Mouse (Mus musculus): ENCODE data around the gene Ipo9. TPM values are rescaled to one million over a fixed set of nuclear protein-coding genes. Genes with fewer than 3 reads are reported as not detected.

Ipo9 gene
- total RNA-seq, 2 experiments from 2014 or later: 137 to 171 TPM

DNA sequence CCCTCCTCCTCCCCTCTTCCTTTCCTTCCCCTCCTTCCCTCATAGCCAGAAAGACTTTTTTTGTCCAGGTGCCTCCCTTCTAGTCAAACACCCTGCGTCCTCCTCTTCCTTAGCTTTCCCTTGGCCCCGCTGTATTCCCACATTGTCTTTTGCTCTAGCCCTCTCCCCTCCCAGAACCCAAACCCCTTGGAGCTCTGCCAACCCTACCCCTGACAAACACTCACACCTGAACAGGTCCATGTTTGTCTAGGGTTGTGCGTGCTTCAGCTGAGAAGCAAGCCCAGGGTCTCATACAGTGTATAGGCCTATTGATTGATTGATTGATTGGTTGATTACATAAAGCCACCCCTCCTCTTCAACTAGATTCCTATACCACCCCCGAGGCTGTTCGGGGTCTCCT is 60.9 kb downstream of the Ipo9 start:
- no peak for DNase-seq (ENCODE audit: low spot score in 2 of 2)

DNA sequence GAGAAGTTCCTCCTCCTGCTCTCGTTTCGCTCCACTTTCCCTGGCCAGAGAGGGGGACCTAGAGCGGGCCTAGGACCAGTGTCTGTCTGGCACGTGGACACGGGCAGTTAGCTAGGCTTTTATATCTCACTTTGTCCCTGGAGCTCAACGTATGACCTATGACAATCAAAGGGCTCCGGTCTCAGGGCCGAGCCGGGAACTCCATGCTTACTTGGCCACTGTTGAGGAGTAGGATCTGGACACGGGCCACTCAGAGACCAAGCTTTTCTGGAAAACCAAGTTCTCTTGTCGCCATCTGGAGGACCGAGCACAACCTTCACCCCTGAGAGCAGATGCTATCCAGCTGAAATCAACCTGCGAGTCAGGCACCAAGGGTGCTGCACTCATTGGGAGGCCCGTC is 61.3 kb downstream of the Ipo9 start:
- peak; percentile 46 to 67 for DNase-seq (ENCODE audit: low spot score in 2 of 2)

DNA sequence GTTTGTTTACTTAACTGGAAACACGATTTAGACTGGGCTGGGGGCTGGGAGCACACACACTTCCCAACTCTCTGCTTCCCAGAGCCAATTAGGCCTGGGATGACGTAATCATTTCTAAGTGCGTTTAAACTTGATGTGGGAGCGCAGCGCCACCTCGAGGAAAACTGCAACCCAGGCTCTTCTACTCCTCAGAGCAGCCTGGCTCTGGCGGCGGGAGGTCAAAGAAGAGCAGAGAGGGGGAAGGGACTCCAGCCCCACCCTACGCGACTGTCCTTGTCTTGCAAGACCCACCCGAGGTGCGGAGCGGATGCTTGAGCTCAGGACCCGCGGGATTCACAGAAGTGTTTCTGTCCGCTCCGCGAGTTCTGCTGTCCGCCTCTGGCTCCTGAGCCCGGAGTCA is 62.1 kb downstream of the Ipo9 start:
- peak; percentile 89 to 94 for DNase-seq (ENCODE audit: low spot score in 2 of 2)

DNA sequence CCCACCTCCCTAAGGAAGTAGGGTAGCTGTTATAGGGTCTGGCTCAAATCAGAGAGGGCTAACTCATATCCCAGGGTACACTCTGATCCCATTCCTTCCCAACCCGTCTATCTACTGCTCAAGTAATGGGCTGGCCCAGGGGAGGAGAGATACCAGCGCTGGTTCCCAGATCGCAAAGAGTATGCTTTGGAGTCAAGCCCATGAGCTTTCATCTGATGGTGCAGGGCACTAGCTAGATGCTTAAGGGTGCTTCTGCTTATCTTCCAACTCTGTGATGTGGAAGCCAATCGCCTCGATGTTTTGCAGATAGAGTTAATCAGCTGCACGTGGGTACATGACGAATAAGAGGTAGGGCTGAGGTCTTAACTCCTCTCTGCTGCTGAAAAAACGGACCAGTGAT is 62.7 kb downstream of the Ipo9 start:
- DNase-seq (ENCODE audit: low spot score in 2 of 2): no peak

DNA sequence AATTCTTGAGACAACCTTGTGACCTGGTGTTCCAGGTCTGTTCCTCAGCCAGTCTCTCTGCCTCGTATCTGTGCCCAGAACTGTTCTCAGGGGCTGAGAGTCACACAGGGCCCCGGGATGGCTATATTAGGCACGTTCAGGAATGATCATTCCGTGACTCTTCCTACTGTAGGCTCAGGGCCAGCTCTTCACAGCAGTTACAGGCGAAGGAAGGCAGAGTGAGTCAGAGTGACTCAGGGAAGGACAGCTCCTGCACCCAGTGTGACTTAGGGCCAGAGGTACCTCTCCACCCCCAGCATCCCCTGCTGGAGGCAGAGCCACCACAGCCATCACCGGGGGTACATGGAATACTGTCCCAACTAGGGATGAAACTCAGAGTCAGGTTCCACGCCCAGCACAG is 63.3 kb downstream of the Ipo9 start:
- DNase-seq (ENCODE audit: low spot score in 2 of 2): no peak

DNA sequence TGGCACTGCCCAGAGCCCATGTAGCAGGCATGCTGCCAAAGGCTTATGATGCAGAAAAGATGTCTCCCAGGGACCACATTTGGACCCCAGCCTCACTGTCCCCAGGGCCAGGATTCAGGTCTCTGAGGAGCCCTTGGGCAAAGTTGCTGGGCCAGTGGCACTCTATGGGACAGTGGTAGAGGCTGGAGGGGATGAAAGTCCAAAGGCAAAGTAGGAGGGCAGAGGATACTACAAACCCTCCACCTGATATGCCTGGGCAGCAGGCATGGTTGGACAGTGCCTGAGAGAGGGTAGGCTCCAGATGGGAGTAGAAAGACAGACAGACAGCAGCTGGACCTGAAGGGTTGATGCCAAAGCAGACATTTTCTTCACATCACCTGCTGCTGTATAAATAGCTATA is 63.9 kb downstream of the Ipo9 start:
- DNase-seq (ENCODE audit: low spot score in 2 of 2): no peak

DNA sequence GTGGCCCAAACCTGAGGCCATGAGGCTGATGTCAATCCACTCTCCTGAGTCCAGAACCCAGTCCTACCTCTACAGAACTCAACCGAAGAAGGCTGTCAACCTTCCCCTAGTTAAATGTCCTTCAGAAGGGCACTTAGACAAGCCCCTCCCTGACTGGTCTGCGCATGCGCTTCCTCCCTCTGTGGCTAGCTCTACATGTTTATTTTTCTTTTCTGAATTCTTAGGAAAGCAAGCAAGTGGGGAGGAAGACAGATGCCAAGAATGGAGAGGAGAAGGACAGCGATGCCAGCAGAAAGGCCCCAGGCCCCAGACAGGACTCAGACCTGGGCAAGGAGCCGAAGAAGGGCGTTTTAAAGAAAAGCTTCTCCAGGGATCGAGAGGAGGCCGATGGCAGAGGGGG is 66.9 kb downstream of the Ipo9 start:
- DNase-seq (ENCODE audit: low spot score in 2 of 2): no peak

DNA sequence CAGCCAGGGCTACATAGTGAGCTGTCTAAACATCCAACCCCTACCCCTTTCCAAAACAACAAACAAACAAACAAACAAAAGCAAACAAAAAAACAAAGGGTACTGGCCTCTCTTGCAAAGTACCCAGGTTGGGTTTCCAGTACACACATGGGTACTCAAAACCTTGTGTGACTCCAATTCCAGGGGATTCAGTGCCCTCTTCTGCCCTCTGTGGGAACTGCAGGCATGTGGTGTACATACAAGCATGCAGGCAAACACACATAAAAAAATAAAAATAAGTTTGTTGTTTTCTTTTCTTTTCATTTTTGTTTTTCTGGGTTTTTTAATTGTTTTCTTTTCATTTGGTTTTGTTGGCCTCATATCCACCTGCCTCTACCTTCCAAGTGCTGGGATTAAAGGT is 68.2 kb downstream of the Ipo9 start:
- DNase-seq (ENCODE audit: low spot score in 2 of 2): no peak

DNA sequence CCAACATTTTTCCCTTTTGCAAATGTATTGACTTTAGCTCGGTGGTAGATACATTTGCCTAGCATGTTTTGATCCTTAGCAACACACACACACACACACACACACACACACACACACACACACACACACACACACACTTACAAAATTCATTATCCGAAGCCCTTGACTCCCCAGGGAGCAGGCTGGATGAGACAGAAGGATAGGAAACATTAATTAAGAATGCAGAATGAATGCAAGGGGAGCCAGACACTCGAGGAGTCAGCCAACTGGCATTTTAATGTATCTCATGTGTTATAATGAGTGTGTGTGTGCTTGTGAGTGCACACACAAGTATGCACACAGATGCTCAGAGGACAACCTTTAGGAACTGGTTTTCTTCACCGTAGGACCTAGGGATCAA is 68.8 kb downstream of the Ipo9 start:
- no peak for DNase-seq (ENCODE audit: low spot score in 2 of 2)

DNA sequence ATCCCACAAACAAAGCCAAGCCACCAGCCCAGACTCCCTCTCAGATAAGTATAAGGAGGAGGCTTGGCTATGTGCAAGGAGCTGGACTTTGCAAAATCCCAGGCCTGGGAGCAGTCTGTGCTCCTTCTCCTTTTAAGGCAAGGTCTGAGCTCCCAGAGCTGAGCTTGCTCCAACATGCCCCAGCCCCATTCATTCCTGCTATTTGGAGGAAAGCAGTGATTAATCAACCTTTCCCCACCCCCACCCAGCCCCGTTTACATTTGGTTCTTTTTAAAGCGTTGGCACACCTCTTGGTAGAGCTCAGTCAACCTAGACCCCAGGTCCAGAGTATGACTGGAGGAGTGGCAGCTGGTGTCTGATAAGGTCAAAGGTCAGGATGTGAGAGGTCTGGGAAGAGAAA is 71.2 kb downstream of the Ipo9 start:
- no peak for DNase-seq (ENCODE audit: low spot score in 2 of 2)

DNA sequence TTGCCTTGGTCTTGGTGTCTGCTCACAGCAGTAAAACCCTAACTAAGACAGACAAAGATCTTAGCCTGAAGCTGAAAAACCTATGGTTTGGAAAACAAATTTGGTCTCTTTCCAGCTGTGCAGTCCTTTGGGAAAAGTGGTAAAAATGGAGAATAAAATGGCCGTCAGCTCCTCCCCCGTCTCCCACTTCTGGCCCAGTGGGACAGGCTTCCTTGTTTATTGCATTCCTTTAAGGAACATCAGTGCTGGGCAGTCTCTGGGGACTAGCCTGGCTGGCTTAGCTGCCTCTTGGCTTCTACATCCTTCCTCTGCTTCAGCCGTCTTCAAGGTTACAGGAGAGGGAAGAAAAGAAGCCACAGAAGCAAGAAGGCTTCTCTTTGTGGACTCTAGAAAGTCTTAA is 78.3 kb downstream of the Ipo9 start:
- no peak for DNase-seq (ENCODE audit: low spot score in 2 of 2)

DNA sequence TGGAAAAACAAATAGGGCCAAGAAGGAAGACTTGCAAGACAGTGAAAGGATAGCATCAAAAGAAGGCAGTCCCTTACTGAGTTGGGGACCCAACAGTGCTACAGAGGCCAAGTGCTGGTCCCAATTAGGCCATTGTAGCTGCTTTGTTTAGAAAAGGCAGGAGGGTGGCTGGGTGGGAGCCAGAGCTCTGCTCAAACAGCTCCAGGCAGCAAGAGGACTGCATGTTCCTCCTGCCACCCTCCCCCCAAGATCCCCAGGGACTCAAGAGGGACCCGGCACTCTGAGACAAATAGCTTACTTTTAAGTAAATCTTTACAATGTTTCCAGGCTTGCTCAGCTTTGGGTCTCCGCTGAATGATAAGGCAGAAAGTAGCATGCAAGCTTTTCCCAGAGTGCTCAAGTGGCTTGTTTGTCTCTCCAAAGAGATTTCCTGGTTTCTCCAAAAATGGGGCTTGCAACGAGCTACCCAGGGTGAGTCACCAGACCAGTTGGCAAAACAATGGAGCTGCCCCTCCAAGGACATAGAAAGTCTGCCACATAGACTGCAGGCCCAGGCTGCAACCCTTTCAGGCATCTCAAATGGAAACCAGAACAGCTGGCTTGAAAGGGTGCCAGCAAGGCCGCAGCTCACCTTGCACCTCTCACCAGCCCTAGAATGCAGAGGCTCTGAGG is 82.7 kb downstream of the Ipo9 start:
- DNase-seq (ENCODE audit: low spot score in 2 of 2): peak in 1 of 2 experiments; percentile 78

DNA sequence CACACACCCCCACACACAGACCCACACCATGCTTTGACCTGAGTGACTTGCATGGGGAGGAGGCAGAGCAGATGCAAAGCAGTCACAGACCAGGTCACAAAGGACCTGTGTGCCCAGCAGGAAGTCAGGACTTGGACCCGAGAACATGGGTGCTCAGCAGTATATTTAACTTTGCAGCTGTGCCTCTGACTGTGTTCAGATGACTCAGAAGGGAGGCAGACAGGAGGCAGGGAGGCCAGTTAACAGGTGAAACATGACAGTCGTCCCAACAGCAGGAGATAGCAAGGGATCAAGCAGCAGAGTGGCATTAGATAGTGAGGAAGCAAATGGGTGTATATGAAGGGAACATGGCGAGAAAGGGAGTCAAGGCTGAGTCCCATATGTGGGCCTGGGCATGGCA is 83.4 kb downstream of the Ipo9 start:
- no peak for DNase-seq (ENCODE audit: low spot score in 2 of 2)

DNA sequence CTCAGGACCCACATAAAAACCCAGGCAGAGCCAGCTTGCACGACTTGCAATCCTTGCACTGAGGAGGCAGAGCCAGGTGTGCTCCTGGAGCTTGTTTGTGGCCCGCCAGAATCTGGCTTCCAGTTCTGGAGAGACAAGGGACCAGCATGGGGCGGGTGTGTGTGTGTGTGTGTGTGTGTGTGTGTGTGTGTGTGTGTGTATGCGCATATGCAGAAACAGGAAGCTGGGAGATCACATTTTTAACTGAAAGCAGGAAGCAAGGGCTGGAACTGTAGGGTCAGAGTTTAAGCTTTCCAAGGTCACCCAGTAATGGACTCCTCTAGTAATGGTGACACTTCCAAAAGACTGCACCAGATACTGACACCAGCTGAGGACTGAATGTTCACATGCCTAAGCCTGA is 86.3 kb downstream of the Ipo9 start:
- no peak for DNase-seq (ENCODE audit: low spot score in 2 of 2)

DNA sequence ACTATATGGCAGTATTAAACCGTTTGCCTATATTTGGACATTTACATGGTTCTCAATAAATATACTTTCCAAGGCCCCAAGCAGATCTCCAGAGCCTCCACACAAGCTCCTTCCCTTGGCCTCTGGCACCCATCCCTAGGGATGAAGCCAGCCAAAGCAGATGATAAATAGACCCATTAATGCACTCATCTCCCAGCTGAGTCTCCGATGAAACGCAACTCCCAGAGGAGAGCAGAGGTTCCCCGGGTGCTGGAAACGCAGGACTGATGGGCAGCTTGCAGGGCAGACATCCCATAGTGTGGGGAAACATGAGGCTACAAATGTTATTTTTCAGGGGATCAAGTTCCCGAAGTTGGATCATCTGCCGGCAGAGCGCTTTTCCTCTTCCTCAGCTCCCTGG is 88.4 kb downstream of the Ipo9 start:
- DNase-seq (ENCODE audit: low spot score in 2 of 2): no peak

Small RNA genes within 50 kb of the gene (microRNA-seq; reads per million reads assigned to microRNA genes)
- gene Mir1231: 8.2 to 10.4 reads per million in 2 experiments

Other genes with a start within 250 kb of the Ipo9 start
- gene Elf3, start 171.9 kb downstream of the Ipo9 start, total RNA-seq (2021): not detected
- gene Rnpep, start 146.4 kb downstream of the Ipo9 start, total RNA-seq (2021): 10 to 100 TPM; 52.5 to 57.8 TPM
- gene Timm17a, start 116.7 kb downstream of the Ipo9 start, total RNA-seq (2021): 100 to 1,000 TPM; 169 to 172 TPM
- gene Lmod1, start 105.7 kb downstream of the Ipo9 start, total RNA-seq (2021): under 1 TPM; 0.50 to 0.53 TPM
- gene Shisa4, start 55.3 kb downstream of the Ipo9 start, total RNA-seq (2021): 100 to 1,000 TPM; 130 to 131 TPM
- 100 to 1,000 TPM; 161 to 168 TPM for gene Nav1, start 176.8 kb upstream of the Ipo9 start, total RNA-seq (2021)